Mouse (Mus musculus): ENCODE results near the gene Irf2. TPM values are rescaled to one million over a fixed set of nuclear protein-coding genes. Genes with fewer than 3 reads are reported as not detected.

Irf2 gene
- total RNA-seq, 1 experiment from 2014 or later: 66.7 TPM

- DNase-seq: no peak
Observed at GRCm38 (mm10) chr8:46881755-46882419, 142.4 kb downstream of the Irf2 start.

- DNase-seq: no peak
Observed at GRCm38 (mm10) chr8:46882743-46883142, 143.2 kb downstream of the Irf2 start.

GRCm38 (mm10) chr8:46883232-46884000, 143.9 kb downstream of the Irf2 start:
- peak; percentile 55 for DNase-seq

GRCm38 (mm10) chr8:46885786-46886185, 146.3 kb downstream of the Irf2 start:
- peak; percentile 36 for DNase-seq

- no peak for DNase-seq
Observed at GRCm38 (mm10) chr8:46886216-46886615, 146.7 kb downstream of the Irf2 start.

GRCm38 (mm10) chr8:46887396-46887795, 147.9 kb downstream of the Irf2 start:
- DNase-seq: no peak

- DNase-seq: no peak
Observed at GRCm38 (mm10) chr8:46888575-46888974, 149.0 kb downstream of the Irf2 start.

- no peak for DNase-seq
Observed at GRCm38 (mm10) chr8:46890241-46890640, 150.7 kb downstream of the Irf2 start.

- DNase-seq: peak; percentile 74
Observed at GRCm38 (mm10) chr8:46892511-46893273, 153.2 kb downstream of the Irf2 start.

GRCm38 (mm10) chr8:46894385-46894784, 154.9 kb downstream of the Irf2 start:
- no peak for DNase-seq

GRCm38 (mm10) chr8:46896005-46896404, 156.5 kb downstream of the Irf2 start:
- DNase-seq: no peak

- no peak for DNase-seq
Observed at GRCm38 (mm10) chr8:46896704-46897103, 157.2 kb downstream of the Irf2 start.

Other genes with a start within 250 kb of the Irf2 start
- gene Cenpu, start 187.7 kb upstream of the Irf2 start, total RNA-seq (2021): 5.6 and 6.9 TPM in 2 replicates
- gene Primpol, start 122.5 kb upstream of the Irf2 start, total RNA-seq (2021): 10.5 and 13.3 TPM in 2 replicates
- gene Casp3, start 122.4 kb upstream of the Irf2 start, total RNA-seq (2021): 18.6 and 20.2 TPM in 2 replicates
- gene Enpp6, start 247.2 kb downstream of the Irf2 start, total RNA-seq (2021): 1.6 and 1.7 TPM in 2 replicates